Mouse (Mus musculus) liver, embryonic 14.5 days (tissue): ENCODE measurements around the gene 0610040J01Rik.

Source experiments
- CTCF ChIP-seq: IDR thresholded peaks from 2 replicates; pipeline ENCODE4 v1.5.1; 2016; ENCODE audit warnings: antibody characterized with exemption, low read depth, control low read depth
- EP300 ChIP-seq: IDR thresholded peaks from 2 replicates; pipeline ENCODE4 v1.6.1; 2016; ENCODE audit warnings: antibody characterized with exemption, low read depth

- no peak for TF ChIP-seq CTCF
- no peak for TF ChIP-seq EP300
Observed at GRCm38 (mm10) chr5:63847541-63848226, 35.5 kb downstream of the 0610040J01Rik start.
